Mouse (Mus musculus) limb, embryonic 11.5 days (tissue): ENCODE data around the gene Trpc4ap. TPM values are rescaled to one million over a fixed set of nuclear protein-coding genes. Genes with fewer than 3 reads are reported as not detected.
"Not testable (repeated sequence)": the region's sequence is repeated elsewhere in the genome, so short reads cannot be mapped to it uniquely, and the experiment has no call there.

Experiments
- ATAC-seq: fragments of 200-750 bp; cut with Nextera tagmentation; 2 replicates; pipeline ENCODE4 v1.8.0; 2017; ENCODE audit warnings: low read depth; ENCODE audit not compliant: insufficient number of reproducible peaks, low FRiP score, low TSS enrichment
- DNase-seq: peaks from one replicate; pipeline ENCODE4 v3.0.0-alpha.2; 2015; ENCODE audit warnings: low spot score
- H3K27ac ChIP-seq: fragments of 300-500 bp; sonication (generic); replicated peaks from 2 replicates; pipeline ENCODE4 v1.5.1; 2014; ENCODE audit warnings: low read depth, mild to moderate bottlenecking, low read length
- H3K27me3 ChIP-seq: fragments of 300-500 bp; sonication (generic); 2 replicates; pipeline ENCODE4 v1.6.1; 2014; ENCODE audit warnings: mild to moderate bottlenecking, low read length, mixed read lengths; ENCODE audit not compliant: control insufficient read depth, insufficient read depth
- H3K36me3 ChIP-seq: fragments of 300-500 bp; sonication (generic); 2 replicates; pipeline ENCODE4 v1.6.1; 2014; ENCODE audit warnings: mild to moderate bottlenecking, low read length, moderate library complexity, mixed read lengths; ENCODE audit not compliant: control insufficient read depth, insufficient read depth
- H3K4me1 ChIP-seq: fragments of 300-500 bp; sonication (generic); 2 replicates; pipeline ENCODE4 v1.6.1; 2014; ENCODE audit warnings: low read length, mixed read lengths; ENCODE audit not compliant: control insufficient read depth, insufficient read depth
- H3K4me2 ChIP-seq: fragments of 300-500 bp; sonication (generic); 2 replicates; pipeline ENCODE4 v1.6.1; 2014; ENCODE audit warnings: low read depth, mild to moderate bottlenecking, moderate library complexity; ENCODE audit not compliant: severe bottlenecking
- H3K4me3 ChIP-seq: fragments of 300-500 bp; sonication (generic); 2 replicates; pipeline ENCODE4 v1.5.1; 2014; ENCODE audit warnings: low read depth, low read length
- H3K9ac ChIP-seq: fragments of 300-500 bp; sonication (generic); 2 replicates; pipeline ENCODE4 v1.6.1; 2014; ENCODE audit warnings: mild to moderate bottlenecking, low read length
- H3K9me3 ChIP-seq: fragments of 300-500 bp; sonication (generic); 2 replicates; pipeline ENCODE4 v1.6.1; 2016; ENCODE audit warnings: low read length; ENCODE audit not compliant: control insufficient read depth
- WGBS: fragments of 180-500 bp; shearing (Covaris S2); extraction: QIAGEN DNeasy Blood & Tissue Kit; methylation state at CpG from one replicate; pipeline ENCODE4 v1.1.7; 2014; 5-methylcytosine and 5-hydroxymethylcytosine counted together
- polyA plus RNA-seq: library from polyadenylated mRNA; unstranded; fragments of >200 nt; fragmentation: Nextera tagmentation; extraction: Ambion mirVana; gene quantifications from 2 replicates; pipeline ENCODE4 v1.2.1, GENCODE M21; 2014

Gene Trpc4ap
- polyA plus RNA-seq, 1 experiment from 2014 or later: 143 TPM

GRCm38 (mm10) chr2:155613326-155613755 is 78.8 kb downstream of the Trpc4ap start:
- Histone ChIP-seq H3K27ac (no peak overlapping the region), H3K4me2 (peak overlapping the region; percentile 45), H3K4me1 (peaks cover 3% of the 10 kb centered on the region; the same call in 1 of the 2 replicates), H3K9me3 (no peaks in the 10 kb centered on the region), H3K9ac (no peak overlapping the region), H3K4me3 (peak overlapping the region; percentile 5; the same call in 1 of the 2 replicates), H3K36me3 (no peaks in the 10 kb centered on the region; the same call in 1 of the 2 replicates), H3K27me3 (no peaks in the 10 kb centered on the region)
- WGBS: 5% methylated on average over 20 of the region's 20 CpGs
- DNase-seq (peak; percentile 76), ATAC-seq (peak; percentile 76; the same call in 1 of the 2 replicates)

- no peak overlapping the region for H3K4me3 ChIP-seq
These were observed 80.2 kb downstream of the Trpc4ap start for GRCm38 (mm10) chr2:155611834-155612550.

GRCm38 (mm10) chr2:155610978-155611377 is 81.2 kb downstream of the Trpc4ap start, which contains the start of gene Myh7b:
Gene Myh7b (plus strand): TSS chr2:155611212.
- no peaks in the 10 kb centered on the region; the same call in 1 of the 2 replicates for H3K36me3 ChIP-seq
- H3K9ac ChIP-seq: no peak within 1 kb of the TSS
- H3K4me2 ChIP-seq: no peak within 1 kb of the TSS
- H3K27me3 ChIP-seq: no peaks in the 10 kb centered on the region
- no peak within 1 kb of the TSS for H3K4me3 ChIP-seq
- H3K9me3 ChIP-seq: no peaks in the 10 kb centered on the region
- H3K27ac ChIP-seq: no peak within 1 kb of the TSS
- ATAC-seq: no peak
- WGBS: 39% methylated on average over 4 of the region's 4 CpGs
- peaks cover 3% of the 10 kb centered on the region; the same call in 1 of the 2 replicates for H3K4me1 ChIP-seq
- DNase-seq: no peak

More at GRCm38 (mm10) chr2:155611834-155612550, 80.2 kb downstream of the Trpc4ap start:
- DNase-seq (no peak), ATAC-seq (no peak)
- no peaks in the 10 kb centered on the region for H3K27me3 ChIP-seq
- H3K36me3 ChIP-seq: no peaks in the 10 kb centered on the region; the same call in 1 of the 2 replicates
- H3K4me2 ChIP-seq: no peak overlapping the region
- no peak overlapping the region for H3K9ac ChIP-seq
- whole genome bisulfite sequencing: 87% methylated on average over 9 of the region's 9 CpGs
- no peaks in the 10 kb centered on the region for H3K9me3 ChIP-seq
- H3K4me1 ChIP-seq: peaks cover 3% of the 10 kb centered on the region; the same call in 1 of the 2 replicates
- H3K27ac ChIP-seq: no peak overlapping the region

GRCm38 (mm10) chr2:155606360-155606759 is 85.8 kb downstream of the Trpc4ap start:
- 88% methylated on average over 4 of the region's 4 CpGs for WGBS
- no peak for ATAC-seq
- no peak overlapping the region for H3K27ac ChIP-seq

GRCm38 (mm10) chr2:155605236-155605589 is 87.0 kb downstream of the Trpc4ap start:
- not testable (repeated sequence) for H3K4me1 ChIP-seq, H3K9me3 ChIP-seq, H3K4me2 ChIP-seq, DNase-seq, ATAC-seq, H3K4me3 ChIP-seq, H3K36me3 ChIP-seq, H3K27me3 ChIP-seq, H3K27ac ChIP-seq, H3K9ac ChIP-seq
- 77% methylated on average over 4 of the region's 4 CpGs for WGBS

More at GRCm38 (mm10) chr2:155606360-155606759, 85.8 kb downstream of the Trpc4ap start:
- Histone ChIP-seq H3K9me3 (no peaks in the 10 kb centered on the region), H3K9ac (no peak overlapping the region), H3K36me3 (no peaks in the 10 kb centered on the region; the same call in 1 of the 2 replicates), H3K4me2 (no peak overlapping the region), H3K27me3 (no peaks in the 10 kb centered on the region), H3K4me3 (no peak overlapping the region), H3K4me1 (0 out of 2 replicates have a peak, but pooled peaks cover 2% of the 10 kb centered on the region)
- no peak for DNase-seq

GRCm38 (mm10) chr2:155604560-155605235 is 87.5 kb downstream of the Trpc4ap start:
- Histone ChIP-seq H3K9ac (no peak overlapping the region), H3K9me3 (no peaks in the 10 kb centered on the region)

GRCm38 (mm10) chr2:155603707-155604106 is 88.5 kb downstream of the Trpc4ap start:
- Histone ChIP-seq H3K9ac (no peak overlapping the region), H3K4me1 (0 out of 2 replicates have a peak, but pooled peaks cover 2% of the 10 kb centered on the region), H3K4me2 (no peak overlapping the region), H3K27ac (no peak overlapping the region), H3K9me3 (no peaks in the 10 kb centered on the region), H3K4me3 (no peak overlapping the region), H3K27me3 (no peaks in the 10 kb centered on the region), H3K36me3 (no peaks in the 10 kb centered on the region)
- 88% methylated on average over 3 of the region's 3 CpGs for WGBS
- DNase-seq: no peak
- ATAC-seq: no peak

More at GRCm38 (mm10) chr2:155604560-155605235, 87.5 kb downstream of the Trpc4ap start:
- DNase-seq: no peak
- no peaks in the 10 kb centered on the region for H3K36me3 ChIP-seq
- H3K27me3 ChIP-seq: no peaks in the 10 kb centered on the region
- ATAC-seq: no peak
- H3K4me1 ChIP-seq: 0 out of 2 replicates have a peak, but pooled peaks cover 2% of the 10 kb centered on the region
- no peak overlapping the region for H3K4me2 ChIP-seq
- no peak overlapping the region for H3K27ac ChIP-seq
- H3K4me3 ChIP-seq: no peak overlapping the region
- 38% methylated on average over 10 of the region's 10 CpGs for WGBS

- Histone ChIP-seq H3K4me1 (no peaks in the 10 kb centered on the region; the same call in 1 of the 2 replicates), H3K4me2 (no peak overlapping the region), H3K27me3 (no peaks in the 10 kb centered on the region), H3K27ac (no peak overlapping the region), H3K4me3 (no peak overlapping the region), H3K9ac (no peak overlapping the region), H3K36me3 (no peaks in the 10 kb centered on the region), H3K9me3 (no peaks in the 10 kb centered on the region)
- DNase-seq: no peak
- ATAC-seq: no peak
- 84% methylated on average over 6 of the region's 6 CpGs for WGBS
These were observed 96.7 kb downstream of the Trpc4ap start for GRCm38 (mm10) chr2:155595516-155595915.
